Mouse (Mus musculus): ENCODE measurements at regions not wholly inside any gene's neighbourhood (a gene's known extent, or its start where the extent isn't known, plus 50 kb on each side); places are given as distances from the start of the nearest gene placed in this dataset.
A peak's percentile ranks its signal among the peaks of the same experiment; 100 is the strongest.

- Histone ChIP-seq H3K27ac (ENCODE audit: control insufficient read depth, low read depth, low read length) (no peak overlapping the region), H3K4me1 (ENCODE audit: control insufficient read depth in 1 of 2, insufficient read depth in 2 of 2, low read length in 2 of 2) (no peaks in the 10 kb centered on the region), H3K79me2 (ENCODE audit: control insufficient read depth, insufficient read depth, low read length, poor library complexity) (no peaks in the 10 kb centered on the region), H3K9ac (ENCODE audit: control insufficient read depth, low read depth, low read length, poor library complexity, severe bottlenecking) (no peak overlapping the region), H3K4me3 (ENCODE audit: control insufficient read depth in 1 of 2, insufficient read depth in 1 of 2, low read depth in 2 of 2, low read length in 2 of 2) (no peak overlapping the region), H3K9me3 (replicated peaks; ENCODE audit: insufficient read depth, low read length) (no peaks in the 10 kb centered on the region), H3K27me3 (ENCODE audit: control insufficient read depth in 1 of 2, insufficient read depth in 2 of 2, low read length in 2 of 2) (no peaks in the 10 kb centered on the region), H3K36me3 (ENCODE audit: control insufficient read depth in 1 of 2, insufficient read depth in 2 of 2, low read length in 2 of 2) (no peaks in the 10 kb centered on the region)
- no peak for DNase-seq (ENCODE audit: low read depth, low spot score)
- TF ChIP-seq SIN3A (IDR thresholded peaks at IDR 0.05; ENCODE audit: low read length) (no peak), NELFE (IDR thresholded peaks at IDR 0.05; ENCODE audit: low read depth, low read length) (no peak)
Measured at GRCm38 (mm10) chr13:80690654-80691386, 192.4 kb upstream of the Arrdc3 start.

- Histone ChIP-seq H3K9me3 (replicated peaks; ENCODE audit: insufficient read depth, low read length) (no peaks in the 10 kb centered on the region), H3K27me3 (ENCODE audit: control insufficient read depth in 1 of 2, insufficient read depth in 2 of 2, low read length in 2 of 2) (no peaks in the 10 kb centered on the region), H3K4me3 (ENCODE audit: control insufficient read depth in 1 of 2, insufficient read depth in 1 of 2, low read depth in 2 of 2, low read length in 2 of 2) (no peak overlapping the region), H3K9ac (ENCODE audit: control insufficient read depth, low read depth, low read length, poor library complexity, severe bottlenecking) (no peak overlapping the region), H3K36me3 (ENCODE audit: control insufficient read depth in 1 of 2, insufficient read depth in 2 of 2, low read length in 2 of 2) (no peaks in the 10 kb centered on the region), H3K4me1 (ENCODE audit: control insufficient read depth in 1 of 2, insufficient read depth in 2 of 2, low read length in 2 of 2) (no peaks in the 10 kb centered on the region), H3K79me2 (ENCODE audit: control insufficient read depth, insufficient read depth, low read length, poor library complexity) (no peaks in the 10 kb centered on the region), H3K27ac (ENCODE audit: control insufficient read depth, low read depth, low read length) (no peak overlapping the region)
- TF ChIP-seq TAL1 (IDR thresholded peaks at IDR 0.05; ENCODE audit: low read length), result no peak
- no peak for TF ChIP-seq TCF12 (IDR thresholded peaks at IDR 0.05; ENCODE audit: low read depth, low read length)
- TF ChIP-seq ZKSCAN1 (IDR thresholded peaks at IDR 0.05; ENCODE audit: low read depth, low read length), result no peak
- no peak for TF ChIP-seq USF1 (IDR thresholded peaks at IDR 0.05; ENCODE audit: low read depth, low read length)
- no peak for TF ChIP-seq POLR2A (IDR thresholded peaks at IDR 0.05; ENCODE audit: control insufficient read depth in 1 of 2, insufficient read depth in 1 of 2, low read depth in 1 of 2, low read length in 2 of 2, poor library complexity in 1 of 2)
- TF ChIP-seq NELFE (IDR thresholded peaks at IDR 0.05; ENCODE audit: low read depth, low read length), result no peak
- no peak for TF ChIP-seq MXI1 (IDR thresholded peaks at IDR 0.05; ENCODE audit: low read depth, low read length)
- TF ChIP-seq MEF2A (IDR thresholded peaks at IDR 0.05; ENCODE audit: extremely low read depth, insufficient replicate concordance, low read depth, low read length, poor library complexity, severe bottlenecking), result no peak
- no peak for TF ChIP-seq MAZ (IDR thresholded peaks at IDR 0.05; ENCODE audit: low read depth, low read length)
- no peak for DNase-seq (ENCODE audit: low read depth, low spot score)
Measured at GRCm38 (mm10) chr13:80695549-80696150, 187.5 kb upstream of the Arrdc3 start.

- H3K9ac ChIP-seq (ENCODE audit: control insufficient read depth, low read depth, low read length, poor library complexity, severe bottlenecking), result peak overlapping the region; percentile 53
- H3K27ac ChIP-seq (ENCODE audit: control insufficient read depth, low read depth, low read length), result peak overlapping the region; percentile 82
- DNase-seq (ENCODE audit: low read depth, low spot score), result peak; percentile 79
- peaks cover 13 to 17% of the 10 kb centered on the region in 2 experiments for H3K4me1 ChIP-seq (ENCODE audit: control insufficient read depth in 1 of 2, insufficient read depth in 2 of 2, low read length in 2 of 2)
- no peaks in the 10 kb centered on the region for H3K27me3 ChIP-seq (ENCODE audit: control insufficient read depth in 1 of 2, insufficient read depth in 2 of 2, low read length in 2 of 2)
- H3K9me3 ChIP-seq (replicated peaks; ENCODE audit: insufficient read depth, low read length), result no peaks in the 10 kb centered on the region
- peak overlapping the region; percentile 16 to 32; a peak in 3 of 4 replicates for H3K4me3 ChIP-seq (ENCODE audit: control insufficient read depth in 1 of 2, insufficient read depth in 1 of 2, low read depth in 2 of 2, low read length in 2 of 2)
- no peaks in the 10 kb centered on the region for H3K79me2 ChIP-seq (ENCODE audit: control insufficient read depth, insufficient read depth, low read length, poor library complexity)
- H3K36me3 ChIP-seq (ENCODE audit: control insufficient read depth in 1 of 2, insufficient read depth in 2 of 2, low read length in 2 of 2), result peaks cover 0 to 18% of the 10 kb centered on the region in 2 experiments; a peak in 2 of 4 replicates
- TF ChIP-seq ETS1 (IDR thresholded peaks at IDR 0.05; ENCODE audit: low read depth, low read length), result peak; percentile 77
- TF ChIP-seq TCF12 (IDR thresholded peaks at IDR 0.05; ENCODE audit: low read depth, low read length), result peak; percentile 77
- TF ChIP-seq MAZ (IDR thresholded peaks at IDR 0.05; ENCODE audit: low read depth, low read length), result 0 out of 2 replicates have a peak, but pooled peaks have one; percentile 47
- no peak for TF ChIP-seq MEF2A (IDR thresholded peaks at IDR 0.05; ENCODE audit: extremely low read depth, insufficient replicate concordance, low read depth, low read length, poor library complexity, severe bottlenecking)
- no peak for TF ChIP-seq CTCF (IDR thresholded peaks at IDR 0.05 in 2 of 3, conservative IDR thresholded peaks at IDR 0.05 in 1 of 3; ENCODE audit: control insufficient read depth in 1 of 3, insufficient read depth in 1 of 3, low read depth in 2 of 3, low read length in 3 of 3, poor library complexity in 1 of 3, severe bottlenecking in 1 of 3)
- no peak for TF ChIP-seq ZMIZ1 (IDR thresholded peaks at IDR 0.05; ENCODE audit: low read depth, low read length)
- no peak for TF ChIP-seq HCFC1 (IDR thresholded peaks at IDR 0.05; ENCODE audit: low read depth, low read length)
- TF ChIP-seq MAFK (IDR thresholded peaks at IDR 0.05; ENCODE audit: borderline replicate concordance, low read depth, low read length), result no peak
- TF ChIP-seq TBP (IDR thresholded peaks at IDR 0.05; ENCODE audit: low read depth, low read length), result peak; percentile 41; the same call in 1 of the 2 replicates
- TF ChIP-seq RCOR1 (IDR thresholded peaks at IDR 0.05; ENCODE audit: low read depth, low read length), result peak; percentile 74
- peak in 1 of 2 experiments; percentile 33; a peak in 1 of 4 replicates for TF ChIP-seq POLR2A (IDR thresholded peaks at IDR 0.05; ENCODE audit: control insufficient read depth in 1 of 2, insufficient read depth in 1 of 2, low read depth in 1 of 2, low read length in 2 of 2, poor library complexity in 1 of 2)
- no peak for TF ChIP-seq GABPA (IDR thresholded peaks at IDR 0.05; ENCODE audit: low read depth, low read length)
- TF ChIP-seq CHD2 (IDR thresholded peaks at IDR 0.05; ENCODE audit: low read length), result no peak
- 0 out of 2 replicates have a peak, but pooled peaks have one; percentile 9 for TF ChIP-seq ZNF384 (IDR thresholded peaks at IDR 0.05; ENCODE audit: low read depth, low read length)
- TF ChIP-seq BHLHE40 (IDR thresholded peaks at IDR 0.05; ENCODE audit: borderline replicate concordance, low read depth, low read length), result no peak; the same call in 1 of the 2 replicates
Measured at GRCm38 (mm10) chr13:80709531-80710306, 173.5 kb upstream of the Arrdc3 start.
